Mouse (Mus musculus) midbrain, embryonic 13.5 days (tissue): ENCODE data around the gene Etnk2. TPM values are rescaled to one million over a fixed set of nuclear protein-coding genes. Genes with fewer than 3 reads are reported as not detected.

Source experiments
- ATAC-seq: fragments of 200-750 bp; cut with Nextera tagmentation; 2 replicates; pipeline ENCODE4 v1.8.0; 2017; ENCODE audit warnings: mild to moderate bottlenecking, moderate TSS enrichment, moderate library complexity
- H3K27ac ChIP-seq: fragments of 300-500 bp; sonication (generic); 2 replicates; pipeline ENCODE4 v1.5.1; 2015; ENCODE audit warnings: inconsistent platforms, mild to moderate bottlenecking, moderate library complexity
- H3K27me3 ChIP-seq: fragments of 300-500 bp; sonication (generic); 2 replicates; pipeline ENCODE4 v1.6.1; 2015; ENCODE audit warnings: mild to moderate bottlenecking, inconsistent platforms
- H3K36me3 ChIP-seq: fragments of 300-500 bp; sonication (generic); 2 replicates; pipeline ENCODE4 v1.6.1; 2015; ENCODE audit warnings: mild to moderate bottlenecking, inconsistent platforms
- H3K4me1 ChIP-seq: fragments of 300-500 bp; sonication (generic); replicated peaks from 2 replicates; pipeline ENCODE4 v1.6.1; 2015; ENCODE audit warnings: inconsistent platforms
- H3K4me2 ChIP-seq: fragments of 300-500 bp; sonication (generic); replicated peaks from 2 replicates; pipeline ENCODE4 v1.6.1; 2015; ENCODE audit warnings: moderate library complexity, mild to moderate bottlenecking, inconsistent platforms
- H3K4me3 ChIP-seq: fragments of 300-500 bp; sonication (generic); replicated peaks from 2 replicates; pipeline ENCODE4 v1.5.1; 2015; ENCODE audit warnings: mild to moderate bottlenecking, inconsistent platforms
- H3K9ac ChIP-seq: fragments of 300-500 bp; sonication (generic); replicated peaks from 2 replicates; pipeline ENCODE4 v1.6.1; 2015; ENCODE audit warnings: mild to moderate bottlenecking, inconsistent platforms
- H3K9me3 ChIP-seq: fragments of 300-500 bp; sonication (generic); 2 replicates; pipeline ENCODE4 v1.6.1; 2016; ENCODE audit warnings: mild to moderate bottlenecking, inconsistent platforms
- WGBS: fragments of 180-500 bp; shearing (Covaris S2); methylation state at CpG from one replicate; pipeline ENCODE4 v1.1.7; 2015; 5-methylcytosine and 5-hydroxymethylcytosine counted together
- polyA plus RNA-seq: library from polyadenylated mRNA; unstranded; fragments of >200 nt; fragmentation: Nextera tagmentation; extraction: Ambion mirVana; gene quantifications from 2 replicates; pipeline ENCODE4 v1.2.1, GENCODE M21; 2015

Gene Etnk2
- polyA plus RNA-seq, 1 experiment from 2014 or later: 7.6 TPM

GRCm38 (mm10) chr1:133409786-133410185 is 46.4 kb downstream of the Etnk2 start:
- Histone ChIP-seq H3K4me1 (peaks cover 50% of the 10 kb centered on the region), H3K4me2 (no peak overlapping the region), H3K27me3 (no peaks in the 10 kb centered on the region), H3K4me3 (no peak overlapping the region), H3K36me3 (no peaks in the 10 kb centered on the region), H3K9ac (no peak overlapping the region), H3K9me3 (no peaks in the 10 kb centered on the region), H3K27ac (no peak overlapping the region)
- 66% methylated on average over 9 of the region's 9 CpGs for WGBS
- no peak for ATAC-seq

GRCm38 (mm10) chr1:133411506-133412147 is 48.3 kb downstream of the Etnk2 start:
- Histone ChIP-seq H3K27ac (no peak overlapping the region), H3K4me2 (no peak overlapping the region), H3K27me3 (no peaks in the 10 kb centered on the region), H3K4me3 (no peak overlapping the region), H3K4me1 (peaks cover 63% of the 10 kb centered on the region), H3K36me3 (no peaks in the 10 kb centered on the region), H3K9ac (no peak overlapping the region), H3K9me3 (no peaks in the 10 kb centered on the region)
- no peak for ATAC-seq
- WGBS: 46% methylated on average over 8 of the region's 8 CpGs

- Histone ChIP-seq H3K27ac (no peak overlapping the region), H3K36me3 (no peaks in the 10 kb centered on the region), H3K4me3 (no peak overlapping the region), H3K4me2 (no peak overlapping the region), H3K27me3 (no peaks in the 10 kb centered on the region), H3K9ac (no peak overlapping the region), H3K9me3 (no peaks in the 10 kb centered on the region), H3K4me1 (peaks cover 72% of the 10 kb centered on the region)
- WGBS: 80% methylated on average over 9 of the region's 9 CpGs
- no peak for ATAC-seq
Measured at GRCm38 (mm10) chr1:133412941-133413340, 49.6 kb downstream of the Etnk2 start.

- no peaks in the 10 kb centered on the region for H3K36me3 ChIP-seq
- H3K9ac ChIP-seq: 0 out of 2 replicates have a peak overlapping the region, but pooled peaks have one; percentile 8
- 43% methylated on average over 7 of the region's 7 CpGs for WGBS
- ATAC-seq: no peak
- no peak overlapping the region for H3K4me2 ChIP-seq
- no peak overlapping the region for H3K4me3 ChIP-seq
- H3K4me1 ChIP-seq: peaks cover 71% of the 10 kb centered on the region
- no peaks in the 10 kb centered on the region for H3K9me3 ChIP-seq
- H3K27ac ChIP-seq: no peak overlapping the region
- no peaks in the 10 kb centered on the region for H3K27me3 ChIP-seq
Measured at GRCm38 (mm10) chr1:133415086-133415485, 51.7 kb downstream of the Etnk2 start.

- 64% methylated on average over 6 of the region's 6 CpGs for WGBS
- no peaks in the 10 kb centered on the region for H3K9me3 ChIP-seq
- 0 out of 2 replicates have a peak overlapping the region, but pooled peaks have one; percentile 8 for H3K9ac ChIP-seq
- H3K27ac ChIP-seq: no peak overlapping the region
- ATAC-seq: no peak
- H3K4me3 ChIP-seq: no peak overlapping the region
- peaks cover 70% of the 10 kb centered on the region for H3K4me1 ChIP-seq
- H3K36me3 ChIP-seq: no peaks in the 10 kb centered on the region
- H3K4me2 ChIP-seq: no peak overlapping the region
- H3K27me3 ChIP-seq: no peaks in the 10 kb centered on the region
Measured at GRCm38 (mm10) chr1:133415505-133415904, 52.1 kb downstream of the Etnk2 start.

GRCm38 (mm10) chr1:133416472-133416871 is 53.1 kb downstream of the Etnk2 start:
- H3K27me3 ChIP-seq: no peaks in the 10 kb centered on the region
- ATAC-seq: no peak
- H3K9me3 ChIP-seq: no peaks in the 10 kb centered on the region
- H3K27ac ChIP-seq: no peak overlapping the region
- H3K4me2 ChIP-seq: no peak overlapping the region
- no peak overlapping the region for H3K9ac ChIP-seq
- no peak overlapping the region for H3K4me3 ChIP-seq
- H3K36me3 ChIP-seq: no peaks in the 10 kb centered on the region
- H3K4me1 ChIP-seq: peaks cover 75% of the 10 kb centered on the region
- WGBS: 90% methylated on average over 7 of the region's 7 CpGs

GRCm38 (mm10) chr1:133417113-133417512 is 53.7 kb downstream of the Etnk2 start:
- Histone ChIP-seq H3K9me3 (no peaks in the 10 kb centered on the region), H3K4me2 (no peak overlapping the region), H3K27me3 (no peaks in the 10 kb centered on the region), H3K9ac (no peak overlapping the region), H3K4me3 (no peak overlapping the region), H3K27ac (no peak overlapping the region), H3K4me1 (peaks cover 75% of the 10 kb centered on the region), H3K36me3 (no peaks in the 10 kb centered on the region)
- 80% methylated on average over 3 of the region's 3 CpGs for WGBS
- no peak for ATAC-seq

- H3K36me3 ChIP-seq: no peaks in the 10 kb centered on the region
- H3K4me1 ChIP-seq: peaks cover 75% of the 10 kb centered on the region
- peak overlapping the region; percentile 57; the same call in 1 of the 2 replicates for H3K4me2 ChIP-seq
- no peaks in the 10 kb centered on the region for H3K27me3 ChIP-seq
- H3K4me3 ChIP-seq: no peak overlapping the region; the same call in 1 of the 2 replicates
- H3K27ac ChIP-seq: no peak overlapping the region; the same call in 1 of the 2 replicates
- no peaks in the 10 kb centered on the region for H3K9me3 ChIP-seq
- no peak for ATAC-seq
- H3K9ac ChIP-seq: peak overlapping the region; percentile 43
- WGBS: 79% methylated on average over 1 of the region's 1 CpGs
Measured at GRCm38 (mm10) chr1:133417539-133417938, 54.2 kb downstream of the Etnk2 start.

GRCm38 (mm10) chr1:133418164-133418800 is 54.9 kb downstream of the Etnk2 start:
- H3K36me3 ChIP-seq: no peaks in the 10 kb centered on the region
- ATAC-seq: 0 out of 2 replicates have a peak, but pooled peaks have one; percentile 24

GRCm38 (mm10) chr1:133419178-133419834 is 55.9 kb downstream of the Etnk2 start:
- ATAC-seq: no peak
- Histone ChIP-seq H3K36me3 (no peaks in the 10 kb centered on the region), H3K4me2 (peak overlapping the region; percentile 57; the same call in 1 of the 2 replicates), H3K9me3 (no peaks in the 10 kb centered on the region), H3K4me3 (no peak overlapping the region), H3K4me1 (peaks cover 74% of the 10 kb centered on the region), H3K9ac (peak overlapping the region; percentile 71; the same call in 1 of the 2 replicates), H3K27ac (no peak overlapping the region), H3K27me3 (no peaks in the 10 kb centered on the region)
- 70% methylated on average over 3 of the region's 3 CpGs for WGBS

More at GRCm38 (mm10) chr1:133418164-133418800, 54.9 kb downstream of the Etnk2 start:
- Histone ChIP-seq H3K4me1 (peaks cover 76% of the 10 kb centered on the region), H3K9ac (peak overlapping the region; percentile 71), H3K27me3 (no peaks in the 10 kb centered on the region), H3K4me2 (peak overlapping the region; percentile 57), H3K4me3 (peak overlapping the region; percentile 35), H3K9me3 (no peaks in the 10 kb centered on the region), H3K27ac (no peak overlapping the region)
- WGBS: 14% methylated on average over 28 of the region's 28 CpGs

- Histone ChIP-seq H3K9me3 (no peaks in the 10 kb centered on the region), H3K27ac (no peak overlapping the region), H3K4me3 (0 out of 2 replicates have a peak overlapping the region, but pooled peaks have one; percentile 87), H3K4me2 (peak overlapping the region; percentile 99), H3K4me1 (peaks cover 63% of the 10 kb centered on the region), H3K9ac (no peak overlapping the region), H3K27me3 (no peaks in the 10 kb centered on the region), H3K36me3 (no peaks in the 10 kb centered on the region)
- 62% methylated on average over 3 of the region's 3 CpGs for WGBS
- ATAC-seq: no peak
Measured at GRCm38 (mm10) chr1:133420491-133420890, 57.1 kb downstream of the Etnk2 start.

GRCm38 (mm10) chr1:133421061-133421460 is 57.7 kb downstream of the Etnk2 start:
- Histone ChIP-seq H3K27me3 (no peaks in the 10 kb centered on the region), H3K27ac (no peak overlapping the region), H3K9ac (peak overlapping the region; percentile 42), H3K4me3 (peak overlapping the region; percentile 87), H3K4me1 (peaks cover 58% of the 10 kb centered on the region), H3K36me3 (no peaks in the 10 kb centered on the region), H3K4me2 (peak overlapping the region; percentile 99), H3K9me3 (no peaks in the 10 kb centered on the region)
- no peak for ATAC-seq
- WGBS: 26% methylated on average over 2 of the region's 2 CpGs
